Mouse (Mus musculus) kidney, adult 11 months (tissue): Measurements from ENCODE around the gene Prss27.
"Not testable (repeated sequence)": the region's sequence is repeated elsewhere in the genome, so short reads cannot be mapped to it uniquely, and the experiment has no call there.

Experiments
- DNase-seq: peaks from one replicate; pipeline ENCODE4 v3.0.0; 2022

Gene Prss27

DNA sequence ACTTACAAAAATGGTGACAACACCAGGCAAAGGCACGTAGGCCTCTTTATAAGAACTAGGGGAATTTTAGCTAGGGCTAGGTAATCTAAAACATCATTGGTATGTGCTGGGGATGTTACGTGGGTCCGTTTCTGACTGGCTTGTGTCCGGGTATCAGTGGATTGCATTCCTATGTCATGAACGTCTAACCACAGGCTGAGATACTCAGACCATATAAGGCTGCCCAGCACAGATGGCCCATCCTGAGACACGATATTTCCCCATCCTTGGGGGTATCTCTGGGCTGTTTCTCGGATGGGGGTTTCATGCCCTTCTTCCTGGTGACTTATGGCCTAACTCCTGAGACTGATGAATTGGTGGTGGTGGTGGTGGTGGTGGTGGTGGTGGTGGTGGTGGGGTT lies 2.9 kb upstream of the Prss27 start:
- DNase-seq = no peak

- no peak for DNase-seq
These were observed 990 bp upstream of the Prss27 start for GRCm38 (mm10) chr17:24036954-24037353.

GRCm38 (mm10) chr17:24037360-24037759 lies 584 bp upstream of the Prss27 start:
- DNase-seq = no peak

DNA sequence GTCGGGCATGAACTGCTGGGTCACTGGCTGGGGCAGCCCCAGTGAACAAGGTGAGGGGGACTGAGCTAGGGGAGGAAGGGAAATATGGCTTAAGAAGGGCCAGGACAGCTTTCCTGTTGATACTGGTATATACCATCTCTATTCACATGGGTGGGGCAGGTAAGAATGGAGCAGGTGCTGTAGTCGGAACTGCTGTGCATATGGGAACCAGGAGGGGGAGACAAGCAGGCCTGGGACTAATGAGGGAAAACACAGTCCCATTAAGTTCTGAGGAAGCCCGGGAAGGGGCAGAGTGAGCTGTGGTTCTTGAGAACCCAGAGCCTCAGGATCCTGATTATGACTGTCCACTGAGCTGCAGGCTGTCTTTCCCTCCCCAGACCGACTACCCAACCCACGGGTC lies 6.5 kb downstream of the Prss27 start:
- no peak for DNase-seq

- DNase-seq = no peak
These were observed 7.7 kb downstream of the Prss27 start for GRCm38 (mm10) chr17:24045608-24046007.

DNA sequence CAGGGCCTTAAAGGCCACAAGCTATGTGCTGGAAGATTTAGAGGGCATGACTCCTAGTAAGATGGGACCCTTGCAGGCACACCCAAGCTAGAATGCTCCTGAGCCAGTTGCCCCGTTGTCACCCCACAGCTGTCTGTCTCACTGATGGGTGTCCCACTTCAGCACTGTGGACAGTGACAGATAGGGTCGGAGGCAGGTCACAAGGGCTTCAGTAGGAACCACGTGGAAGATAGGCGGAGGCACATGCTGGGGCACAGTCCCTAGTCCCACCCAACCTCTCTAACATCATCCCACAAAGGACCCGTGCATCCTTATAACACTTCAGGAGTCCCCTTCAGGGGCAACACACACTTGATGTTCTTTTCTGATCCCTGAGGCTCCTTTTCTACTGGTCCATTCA lies 8.1 kb downstream of the Prss27 start:
- no peak for DNase-seq

DNA sequence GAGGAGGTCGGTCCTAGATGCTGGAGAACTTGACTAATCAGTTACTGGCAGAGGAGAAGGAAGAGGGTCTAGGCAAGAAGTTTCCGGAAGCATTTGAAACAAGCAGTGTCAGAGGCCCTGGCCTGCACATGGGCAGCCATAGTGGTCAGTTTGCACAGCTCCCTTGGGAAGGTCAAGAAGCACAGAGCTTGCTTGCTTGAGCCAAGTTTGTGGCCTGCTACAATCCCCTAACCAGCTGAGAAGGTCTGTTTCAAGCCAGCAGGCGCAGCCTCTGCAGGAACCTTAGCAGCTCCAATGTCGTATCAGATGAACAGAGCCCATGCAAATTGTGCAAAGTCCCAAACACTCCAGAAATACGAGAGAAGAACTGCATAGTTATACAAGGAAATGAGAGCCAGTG lies 10.1 kb downstream of the Prss27 start:
- DNase-seq = no peak

DNA sequence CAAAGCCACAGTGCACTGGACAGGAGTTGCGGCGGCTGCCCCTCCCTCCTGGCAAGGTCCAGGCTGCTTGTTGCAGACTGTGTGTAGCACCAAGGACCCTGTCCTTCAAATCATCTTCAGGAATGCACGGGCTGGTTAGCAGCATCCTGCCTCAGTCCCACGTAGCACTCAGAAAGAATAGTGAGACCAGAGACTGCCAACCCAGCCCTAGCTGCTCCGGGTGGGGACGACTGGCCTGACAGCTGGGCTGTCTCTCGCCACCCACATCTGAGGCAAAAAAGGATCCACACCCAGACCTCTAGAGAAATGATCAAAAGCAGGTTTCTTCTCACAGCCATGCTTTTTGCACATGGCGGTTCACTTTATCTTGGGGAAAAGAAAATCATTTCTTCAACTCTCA lies 11.1 kb downstream of the Prss27 start:
- no peak for DNase-seq

GRCm38 (mm10) chr17:24056636-24057625 lies 19.0 kb downstream of the Prss27 start:
- DNase-seq = peak; percentile 34

- DNase-seq = no peak
These were observed 19.8 kb downstream of the Prss27 start for GRCm38 (mm10) chr17:24057730-24058245.

DNA sequence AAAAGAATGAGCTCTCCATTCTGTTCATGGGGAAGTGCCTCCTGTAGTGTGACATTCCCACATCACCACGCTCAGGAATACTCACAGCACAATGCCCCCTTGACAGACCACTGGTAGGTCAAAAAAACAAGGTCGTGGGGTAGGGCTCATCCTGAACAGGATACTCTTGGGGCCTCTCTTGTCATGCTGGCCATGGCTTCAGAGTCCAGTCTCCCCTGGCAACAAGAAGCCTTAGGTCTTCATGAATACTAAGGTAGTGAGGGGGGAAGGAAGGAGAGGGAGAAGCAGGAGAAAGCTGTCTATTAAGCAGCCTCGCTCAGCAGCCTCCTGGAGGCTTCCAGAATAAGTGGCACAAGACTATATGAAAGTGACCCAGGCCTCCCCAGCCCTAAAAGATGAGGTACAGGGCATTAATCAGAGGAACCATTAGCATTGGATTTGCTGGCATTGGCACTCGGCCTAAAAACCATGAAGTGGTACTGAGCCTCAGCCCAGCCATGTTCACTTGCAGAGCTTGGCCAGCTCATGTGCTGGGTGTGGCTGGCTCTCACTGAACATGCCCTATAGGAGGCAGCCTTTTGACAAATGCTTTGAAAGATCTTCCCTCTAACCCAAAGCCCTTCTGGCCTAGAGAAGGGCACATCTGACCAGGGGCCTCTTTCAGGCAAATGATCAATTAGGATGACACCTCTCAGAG lies 24.7 kb downstream of the Prss27 start:
- DNase-seq = no peak

DNA sequence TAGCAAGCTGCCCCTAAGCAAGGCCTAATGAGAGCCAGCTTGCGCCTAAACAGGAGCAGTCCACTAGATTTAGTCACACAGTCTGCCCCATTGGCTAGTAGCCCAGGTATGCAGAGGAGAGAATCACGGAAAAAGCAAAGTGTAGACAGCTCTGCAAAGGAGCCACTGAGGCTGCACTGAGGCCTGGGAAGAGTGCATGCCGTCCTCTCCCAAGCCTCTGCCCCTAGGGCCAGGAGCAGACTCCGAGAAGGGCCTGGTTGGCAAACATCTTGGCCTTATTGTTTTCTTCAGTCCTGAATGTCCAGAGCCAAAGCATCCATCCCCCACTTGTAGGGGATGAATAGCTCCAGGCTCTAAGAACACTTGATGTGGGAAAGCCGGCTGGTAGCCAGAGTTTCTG lies 30.3 kb downstream of the Prss27 start:
- no peak for DNase-seq

DNA sequence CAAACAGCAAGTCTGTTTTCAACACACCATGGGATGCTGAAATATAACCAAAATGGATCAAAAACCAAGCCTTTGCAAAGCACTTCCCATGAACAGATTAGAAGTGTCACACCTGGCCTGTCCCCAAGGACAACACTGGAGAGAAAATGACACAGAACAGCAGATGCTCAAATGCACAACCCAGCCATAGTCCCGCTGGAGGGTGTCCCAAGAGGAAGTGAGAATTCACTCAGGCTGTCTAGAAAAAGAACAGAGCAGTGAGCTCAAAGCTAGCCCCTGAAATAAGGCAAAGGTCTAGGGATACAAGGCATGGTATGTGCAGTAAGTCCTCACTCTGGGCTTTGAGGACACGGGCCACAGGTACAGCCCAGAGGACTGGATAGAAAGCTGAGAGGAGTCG lies 31.6 kb downstream of the Prss27 start:
- no peak for DNase-seq

- DNase-seq = peak; percentile 92
These were observed 35.2 kb downstream of the Prss27 start, which contains the start of gene Kctd5 for GRCm38 (mm10) chr17:24072919-24073696. Gene Kctd5 (minus strand): TSS chr17:24073485.

DNA sequence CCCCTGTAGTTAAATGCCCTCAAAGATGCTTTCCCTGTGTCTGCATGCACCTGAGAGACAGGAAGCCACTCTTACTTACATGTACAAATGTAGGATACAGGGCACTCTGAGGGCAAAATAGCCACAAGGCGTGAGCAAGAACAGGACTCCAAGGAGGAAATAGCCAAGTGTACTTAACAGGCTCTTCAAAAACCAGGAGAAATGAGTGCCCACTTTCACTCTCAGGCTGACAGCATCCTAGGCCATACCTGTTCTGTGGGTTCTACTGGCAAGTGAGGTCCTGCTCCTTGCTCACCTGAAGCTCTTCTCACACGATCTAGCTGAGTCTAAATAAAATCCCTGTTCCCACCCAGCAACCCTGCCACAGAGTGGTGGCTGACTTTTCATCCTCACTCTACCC lies 39.2 kb downstream of the Prss27 start:
- no peak for DNase-seq

- no peak for DNase-seq
These were observed 46.6 kb downstream of the Prss27 start for GRCm38 (mm10) chr17:24084593-24084992.

- DNase-seq = not testable (repeated sequence)
These were observed 48.5 kb downstream of the Prss27 start for GRCm38 (mm10) chr17:24086399-24086798.

DNA sequence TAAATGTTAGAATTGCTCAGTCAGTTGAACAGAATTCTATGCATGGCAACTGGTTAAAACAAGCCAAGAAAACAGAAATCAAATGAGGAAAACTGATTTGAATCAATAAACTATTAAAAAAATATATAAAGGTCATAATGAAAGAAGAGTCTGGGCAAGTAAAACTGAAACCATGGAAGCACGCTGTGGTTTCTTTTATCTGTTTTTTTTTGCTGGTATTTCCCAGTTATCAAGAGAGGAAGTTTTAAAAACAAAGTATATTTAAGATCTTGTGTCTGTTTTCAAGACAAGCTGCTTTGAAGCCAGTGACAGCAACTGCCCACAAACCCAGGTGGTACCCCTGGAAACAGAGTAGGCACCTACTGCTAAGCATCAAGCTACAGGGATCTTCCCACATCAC lies 52.6 kb downstream of the Prss27 start:
- DNase-seq = no peak
